Comparison of ENCODE assay signal across 17 mouse cellular contexts in genomic region chr7:89151345-89151744, GRCm38 (mm10).
A peak's percentile ranks its signal among the peaks of the same experiment; 100 is the strongest.
DNase-seq lines count a peak whose midpoint lies in the region; ATAC-seq and TF ChIP-seq lines count a peak whose summit lies in the region.
"Had no signal": no experiment of that assay in that cellular context is flagged by ENCODE, and none has a peak within 500 bp of the region (broad histone marks: within the 10 kb centered on the region; RNA-seq: fewer than 3 reads in every experiment).

No protein-coding gene starts in this region.

- H3K4me3 ChIP-seq in heart, embryonic 13.5 days: no peak overlapping the region
- H3K4me3 ChIP-seq in heart, adult 2 months: no peak overlapping the region
- no peak overlapping the region for H3K4me3 ChIP-seq in kidney, adult 2 months (ENCODE audit: insufficient read depth, low read depth, low read length)
- H3K4me3 ChIP-seq in lung, postnatal 0 days (ENCODE audit: low read depth, low read length): no peak overlapping the region
- no peak overlapping the region for H3K4me3 ChIP-seq in neural tube, embryonic 13.5 days
- H3K4me3 ChIP-seq: embryonic facial prominence, embryonic 15.5 days had no signal

- no peak for ATAC-seq in heart, embryonic 13.5 days (ENCODE audit: extremely low read depth, insufficient number of reproducible peaks, low FRiP score, low TSS enrichment)
- peak; percentile 89 for ATAC-seq in lung, postnatal 0 days
- no peak; the same call in 1 of the 2 replicates for ATAC-seq in neural tube, embryonic 13.5 days (ENCODE audit: low read depth)
- ATAC-seq: midbrain, embryonic 16.5 days had no signal

- H3K9me3 ChIP-seq in heart, embryonic 13.5 days: no peaks in the 10 kb centered on the region
- no peaks in the 10 kb centered on the region for H3K9me3 ChIP-seq in lung, postnatal 0 days (ENCODE audit: low read length)
- no peaks in the 10 kb centered on the region for H3K9me3 ChIP-seq in neural tube, embryonic 13.5 days
- H3K9me3 ChIP-seq: embryonic facial prominence, embryonic 15.5 days had no signal

- no peak for DNase-seq in heart, adult 2 months
- DNase-seq in kidney, adult 2 months: peak; percentile 5
- DNase-seq in kidney, postnatal 25 days: no peak
- DNase-seq in lung, postnatal 0 days (ENCODE audit: low spot score): peak; percentile 40
- no peak for DNase-seq in lung, postnatal 36 days
- DNase-seq: cerebellum, postnatal 25 days; gastrocnemius, postnatal 36 days; heart, postnatal 4 days; layer of hippocampus, postnatal 36 days; left cerebral cortex, postnatal 4 days; right cerebral cortex, postnatal 4 days; thymus, postnatal 4 days had no signal

- intact Hi-C loops in heart, adult 2 months (cut with DNase I): no loop called here

- H3K36me3 ChIP-seq in heart, embryonic 13.5 days: peaks cover 37% of the 10 kb centered on the region
- H3K36me3 ChIP-seq in heart, adult 2 months (ENCODE audit: control insufficient read depth, insufficient read depth, low read length): peaks cover 4% of the 10 kb centered on the region
- H3K36me3 ChIP-seq in kidney, adult 2 months (ENCODE audit: control insufficient read depth, insufficient read depth, low read length): 0 out of 2 replicates have a peak, but pooled peaks cover 2% of the 10 kb centered on the region
- no peaks in the 10 kb centered on the region for H3K36me3 ChIP-seq in lung, postnatal 0 days (ENCODE audit: insufficient read depth, low read length)
- peaks cover 29% of the 10 kb centered on the region; the same call in 1 of the 2 replicates for H3K36me3 ChIP-seq in neural tube, embryonic 13.5 days

- no peak for TF ChIP-seq POLR2A in heart, adult 2 months (IDR thresholded peaks at IDR 0.05; ENCODE audit: insufficient read depth, low read depth, low read length)
- no peak for TF ChIP-seq POLR2A in kidney, adult 2 months (IDR thresholded peaks at IDR 0.05; ENCODE audit: low read depth, low read length)

- no peak for TF ChIP-seq EP300 in heart, adult 2 months (IDR thresholded peaks at IDR 0.05; ENCODE audit: insufficient read depth, low read depth, low read length)
- peak; percentile 85 for TF ChIP-seq EP300 in lung, postnatal 0 days (IDR thresholded peaks at IDR 0.05)

- H3K4me1 ChIP-seq in heart, embryonic 13.5 days: peaks cover 13% of the 10 kb centered on the region
- no peaks in the 10 kb centered on the region for H3K4me1 ChIP-seq in heart, adult 2 months (ENCODE audit: control insufficient read depth, insufficient read depth, low read length)
- H3K4me1 ChIP-seq in kidney, adult 2 months (ENCODE audit: control insufficient read depth, insufficient read depth, low read length): no peaks in the 10 kb centered on the region
- no peaks in the 10 kb centered on the region for H3K4me1 ChIP-seq in lung, postnatal 0 days (ENCODE audit: insufficient read depth, low read depth, low read length)
- H3K4me1 ChIP-seq in neural tube, embryonic 13.5 days (replicated peaks): peaks cover 9% of the 10 kb centered on the region; the same call in 1 of the 2 replicates
- H3K4me1 ChIP-seq: embryonic facial prominence, embryonic 15.5 days had no signal

- WGBS in heart, embryonic 13.5 days: 73% methylated on average over 6 of the region's 6 CpGs
- WGBS in heart, adult 2 months: 65% methylated on average over 6 of the region's 6 CpGs
- 57% methylated on average over 6 of the region's 6 CpGs for WGBS in kidney, adult 2 months
- 79% methylated on average over 6 of the region's 6 CpGs for WGBS in lung, postnatal 0 days
- WGBS in neural tube, embryonic 13.5 days: 33% methylated on average over 6 of the region's 6 CpGs

- no peak for TF ChIP-seq CTCF in heart, adult 2 months (IDR thresholded peaks at IDR 0.05)
- TF ChIP-seq CTCF in kidney, adult 2 months (conservative IDR thresholded peaks at IDR 0.05; ENCODE audit: insufficient read depth, insufficient read length, low read depth, low read length): no peak
- no peak for TF ChIP-seq CTCF in lung, postnatal 0 days (IDR thresholded peaks at IDR 0.05)

- peak overlapping the region; percentile 28; the same call in 1 of the 2 replicates for H3K27ac ChIP-seq in heart, embryonic 13.5 days (replicated peaks)
- H3K27ac ChIP-seq in heart, adult 2 months: no peak overlapping the region; the same call in 1 of the 2 replicates
- no peak overlapping the region for H3K27ac ChIP-seq in kidney, adult 2 months (ENCODE audit: insufficient read depth, low read depth, low read length)
- no peak overlapping the region for H3K27ac ChIP-seq in lung, postnatal 0 days (ENCODE audit: low read length)
- 0 out of 2 replicates have a peak overlapping the region, but pooled peaks have one; percentile 46 for H3K27ac ChIP-seq in neural tube, embryonic 13.5 days (replicated peaks)
- H3K27ac ChIP-seq: embryonic facial prominence, embryonic 15.5 days had no signal

- no peaks in the 10 kb centered on the region for H3K27me3 ChIP-seq in heart, embryonic 13.5 days (replicated peaks)
- H3K27me3 ChIP-seq in heart, adult 2 months (ENCODE audit: control insufficient read depth, insufficient read depth, low read length): no peaks in the 10 kb centered on the region
- no peaks in the 10 kb centered on the region for H3K27me3 ChIP-seq in kidney, adult 2 months (replicated peaks; ENCODE audit: control insufficient read depth, insufficient read depth, low read length)
- no peaks in the 10 kb centered on the region for H3K27me3 ChIP-seq in lung, postnatal 0 days (replicated peaks; ENCODE audit: insufficient read depth, low read length)
- H3K27me3 ChIP-seq in neural tube, embryonic 13.5 days: no peaks in the 10 kb centered on the region
- H3K27me3 ChIP-seq: embryonic facial prominence, embryonic 15.5 days had no signal

- no peak overlapping the region for H3K4me2 ChIP-seq in heart, embryonic 13.5 days
- no peak overlapping the region for H3K4me2 ChIP-seq in lung, postnatal 0 days (replicated peaks; ENCODE audit: low read depth, low read length)
- no peak overlapping the region for H3K4me2 ChIP-seq in neural tube, embryonic 13.5 days
- H3K4me2 ChIP-seq: embryonic facial prominence, embryonic 15.5 days; liver, embryonic 11.5 days had no signal

- H3K9ac ChIP-seq in heart, embryonic 13.5 days: no peak overlapping the region
- no peak overlapping the region for H3K9ac ChIP-seq in heart, adult 2 months (ENCODE audit: low read depth, low read length)
- H3K9ac ChIP-seq in lung, postnatal 0 days (replicated peaks; ENCODE audit: low read depth): no peak overlapping the region
- H3K9ac ChIP-seq in neural tube, embryonic 13.5 days: no peak overlapping the region
- H3K9ac ChIP-seq: embryonic facial prominence, embryonic 15.5 days had no signal

- no peaks in the 10 kb centered on the region for H3K79me2 ChIP-seq in heart, adult 2 months (replicated peaks; ENCODE audit: control insufficient read depth, insufficient read depth, low read length)

Comparison
In these comparisons a context has a peak if more than half of its experiments do, and no peak if none do; other contexts are left out.
1. H3K27ac ChIP-seq: peak in heart, embryonic 13.5 days (single experiment) and neural tube, embryonic 13.5 days (single experiment); none in heart, adult 2 months (single experiment), kidney, adult 2 months (single experiment) and lung, postnatal 0 days (single experiment).
2. DNase-seq: peak in kidney, adult 2 months (single experiment) and lung, postnatal 0 days (single experiment); none in heart, adult 2 months (0 of 2), kidney, postnatal 25 days (0 of 2) and lung, postnatal 36 days (single experiment).